Mouse (Mus musculus): ENCODE measurements at regions not wholly inside any gene's neighbourhood (a gene's known extent, or its start where the extent isn't known, plus 50 kb on each side); places are given as distances from the start of the nearest gene placed in this dataset.

DNA sequence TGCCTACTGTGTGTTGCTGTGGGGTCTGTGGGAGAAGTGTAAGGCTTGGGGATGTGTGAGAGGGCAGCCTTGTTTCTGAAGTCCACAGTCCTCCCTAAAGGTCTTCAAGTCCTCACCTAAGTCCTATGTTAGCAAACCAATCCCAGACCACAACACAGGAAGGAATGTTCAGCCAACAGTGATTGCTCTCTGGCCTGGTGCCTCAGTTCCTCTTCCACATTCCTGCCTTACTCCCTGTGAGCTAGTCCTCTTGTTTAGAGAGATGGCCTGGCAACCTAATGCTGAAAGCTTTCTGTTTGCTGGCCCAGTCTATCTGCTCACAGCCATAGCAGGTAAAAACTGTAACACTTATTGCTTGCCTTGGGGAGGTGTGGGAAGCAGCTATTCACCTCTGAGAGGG, 58.4 kb upstream of the Habp2 start:
- TF ChIP-seq POLR2A (IDR thresholded peaks at IDR 0.05; ENCODE audit: low read depth, low read length) = no peak
- no peak for TF ChIP-seq CTCF (IDR thresholded peaks at IDR 0.05; ENCODE audit: extremely low read depth, insufficient read depth, insufficient read length, insufficient replicate concordance)
